Mouse (Mus musculus): ENCODE measurements around the gene Gm10721.
"Not testable (repeated sequence)": the region's sequence is repeated elsewhere in the genome, so short reads cannot be mapped to it uniquely, and the experiment has no call there.

DNA sequence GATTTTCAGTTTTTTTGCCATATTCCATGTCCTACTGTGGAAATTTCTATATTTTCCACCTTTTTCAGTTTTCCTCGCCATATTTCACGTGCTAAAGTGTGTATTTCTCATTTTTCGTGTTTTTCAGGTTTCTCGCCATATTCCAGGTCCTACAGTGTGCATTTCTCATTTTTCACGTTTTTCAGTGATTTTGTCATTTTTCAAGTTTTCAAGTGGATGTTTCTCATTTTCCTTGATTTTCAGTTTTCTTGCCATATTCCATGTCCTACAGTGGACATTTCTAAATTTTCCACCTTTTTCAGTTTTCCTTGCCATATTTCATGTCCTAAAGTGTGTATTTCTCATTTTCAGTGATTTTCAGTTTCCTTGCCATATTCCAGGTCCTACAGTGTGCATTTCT is 13.2 kb downstream of the Gm10721 start:
- not testable (repeated sequence) for TF ChIP-seq RCOR1 (IDR thresholded peaks at IDR 0.05; ENCODE audit: low read depth, low read length); POLR2A (IDR thresholded peaks at IDR 0.05; ENCODE audit: control insufficient read depth in 1 of 2, insufficient read depth in 1 of 2, low read depth in 1 of 2, low read length in 2 of 2, poor library complexity in 1 of 2); MYB (IDR thresholded peaks at IDR 0.05; ENCODE audit: low read depth, low read length); RAD21 (IDR thresholded peaks at IDR 0.05; ENCODE audit: low read depth, low read length); MAFK (IDR thresholded peaks at IDR 0.05; ENCODE audit: borderline replicate concordance, low read depth, low read length); TBP (IDR thresholded peaks at IDR 0.05; ENCODE audit: low read depth, low read length); CTCF (IDR thresholded peaks at IDR 0.05 in 2 of 3, conservative IDR thresholded peaks at IDR 0.05 in 1 of 3; ENCODE audit: control insufficient read depth in 1 of 3, insufficient read depth in 1 of 3, low read depth in 2 of 3, low read length in 3 of 3, poor library complexity in 1 of 3, severe bottlenecking in 1 of 3); TCF12 (IDR thresholded peaks at IDR 0.05; ENCODE audit: low read depth, low read length); ZC3H11A (IDR thresholded peaks at IDR 0.05; ENCODE audit: low read depth, low read length); CHD2 (IDR thresholded peaks at IDR 0.05; ENCODE audit: low read length); EP300 (IDR thresholded peaks at IDR 0.05; ENCODE audit: low read depth in 1 of 2, low read length in 2 of 2); UBTF (IDR thresholded peaks at IDR 0.05; ENCODE audit: borderline replicate concordance, insufficient read depth, low read depth, low read length); ETS1 (IDR thresholded peaks at IDR 0.05; ENCODE audit: low read depth, low read length)
